ENCODE assay signal across 10 mouse cellular contexts in the genomic region with DNA sequence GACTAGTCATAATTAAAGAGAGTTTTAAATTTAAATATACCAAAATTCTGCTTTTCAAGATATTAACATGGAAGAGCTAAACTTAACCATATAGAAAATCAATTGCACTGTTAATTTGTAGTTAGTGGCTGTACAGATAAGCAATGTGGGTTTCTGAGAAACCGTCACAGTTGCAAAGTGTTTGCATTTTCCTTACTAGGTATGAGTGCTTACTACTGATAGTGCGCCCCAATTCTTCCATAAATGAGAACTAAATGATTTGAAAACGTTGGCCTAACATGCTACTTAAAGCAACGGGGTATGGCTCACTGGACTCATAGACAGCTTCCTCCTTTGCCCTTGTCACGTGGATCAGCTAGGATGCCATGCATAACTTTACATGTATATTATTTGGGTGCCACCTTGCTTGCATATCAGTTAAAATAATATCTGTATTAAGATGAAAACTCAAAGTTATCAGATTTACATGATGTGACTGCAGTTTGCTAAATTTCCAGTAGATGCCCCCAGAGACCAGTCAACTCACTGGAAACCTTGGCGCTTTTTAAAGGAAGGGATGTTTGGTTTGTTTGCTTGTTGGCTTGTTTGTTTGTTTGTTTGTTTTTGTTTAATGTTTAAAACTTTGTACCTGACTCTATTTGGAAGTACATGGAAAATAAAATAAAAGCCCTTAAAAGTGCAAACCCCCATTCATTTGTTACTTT. TPM values are rescaled to one million over a fixed set of nuclear protein-coding genes. Genes with fewer than 3 reads are reported as not detected.
DNase-seq lines count a peak whose midpoint lies in the region; ATAC-seq and TF ChIP-seq lines count a peak whose summit lies in the region.
"Had no signal": no experiment of that assay in that cellular context is flagged by ENCODE, and none has a peak within 500 bp of the region (broad histone marks: within the 10 kb centered on the region; RNA-seq: fewer than 3 reads in every experiment).

No protein-coding gene starts in this region.

- no peaks in the 10 kb centered on the region for H3K27me3 ChIP-seq in stomach, postnatal 0 days (ENCODE audit: control insufficient read depth, insufficient read depth, low read length)

- DNase-seq in heart, postnatal 4 days, result peak; percentile 27
- no peak for DNase-seq in heart, postnatal 25 days (ENCODE audit: low spot score)
- peak; percentile 18 for DNase-seq in lung, postnatal 14 days
- no peak for DNase-seq in lung, adult 18-20 months
- DNase-seq in brain, adult 2 months (ENCODE audit: low read depth, low spot score), result peak; percentile 39
- no peak for DNase-seq in stomach, postnatal 0 days (ENCODE audit: low spot score)
- no peak for DNase-seq in spleen, adult 18-20 months
- DNase-seq: gastrocnemius, postnatal 10 days had no signal

- ATAC-seq in stomach, postnatal 0 days (ENCODE audit: low FRiP score, low TSS enrichment), result no peak

- 53% methylated on average over 6 of the region's 6 CpGs for WGBS in stomach, postnatal 0 days

- TF ChIP-seq CTCF in stomach, postnatal 0 days (IDR thresholded peaks at IDR 0.05; ENCODE audit: low read depth), result peak; percentile 83

- H3K9ac ChIP-seq in stomach, postnatal 0 days (ENCODE audit: low read length), result no peak overlapping the region

- H3K4me1 ChIP-seq in stomach, postnatal 0 days (replicated peaks; ENCODE audit: control insufficient read depth, insufficient read depth), result no peaks in the 10 kb centered on the region

- H3K4me2 ChIP-seq in stomach, postnatal 0 days (replicated peaks; ENCODE audit: low read depth), result no peak overlapping the region

- intact Hi-C loops in heart, postnatal 25 days (cut with DNase I), result loop anchor here (2.0 to 5.0 kb wide), 3 partner anchors 411 to 663 kb away; no protein-coding TSS in a partner anchor

- H3K4me3 ChIP-seq in stomach, postnatal 0 days (ENCODE audit: low read depth, low read length), result no peak overlapping the region
- H3K4me3 ChIP-seq: myocyte had no signal

- TF ChIP-seq EP300 in stomach, postnatal 0 days (optimal IDR thresholded peaks at IDR 0.05), result no peak

- H3K27ac ChIP-seq in stomach, postnatal 0 days (replicated peaks), result no peak overlapping the region

- H3K9me3 ChIP-seq in stomach, postnatal 0 days (ENCODE audit: control insufficient read depth, low read length), result no peaks in the 10 kb centered on the region

- H3K36me3 ChIP-seq in stomach, postnatal 0 days (ENCODE audit: control insufficient read depth, insufficient read depth, low read length), result no peaks in the 10 kb centered on the region

RNA-seq across cellular contexts. Expression of gene Ttc29, which starts 25.0 kb away (rescaled TPM):
- total RNA-seq in heart, postnatal 4 days (2021), result not detected
- not detected for total RNA-seq in heart, postnatal 25 days (2021)
- polyA plus RNA-seq in stomach, postnatal 0 days (2015; fragmentation: Nextera tagmentation; extraction: Ambion mirVana), result not detected in 2 replicates
- total RNA-seq: gastrocnemius, postnatal 10 days; layer of hippocampus, postnatal 36 days had no signal
- polyA plus RNA-seq: myocyte had no signal

Comparison
In these comparisons a context has a peak if more than half of its experiments do, and no peak if none do; other contexts are left out.
1. DNase-seq: peak in heart, postnatal 4 days (single experiment), lung, postnatal 14 days (single experiment) and brain, adult 2 months (single experiment); none in heart, postnatal 25 days (single experiment), lung, adult 18-20 months (0 of 2), stomach, postnatal 0 days (single experiment) and spleen, adult 18-20 months (0 of 2).